Mouse (Mus musculus): Measurements from ENCODE around the gene Gm49396. TPM values are rescaled to one million over a fixed set of nuclear protein-coding genes. Genes with fewer than 3 reads are reported as not detected.
A peak's percentile ranks its signal among the peaks of the same experiment; 100 is the strongest.

Gm49396 gene
- total and polyA plus RNA-seq, 2 experiments from 2014 or later = 6.0 to 7.2 TPM

DNA sequence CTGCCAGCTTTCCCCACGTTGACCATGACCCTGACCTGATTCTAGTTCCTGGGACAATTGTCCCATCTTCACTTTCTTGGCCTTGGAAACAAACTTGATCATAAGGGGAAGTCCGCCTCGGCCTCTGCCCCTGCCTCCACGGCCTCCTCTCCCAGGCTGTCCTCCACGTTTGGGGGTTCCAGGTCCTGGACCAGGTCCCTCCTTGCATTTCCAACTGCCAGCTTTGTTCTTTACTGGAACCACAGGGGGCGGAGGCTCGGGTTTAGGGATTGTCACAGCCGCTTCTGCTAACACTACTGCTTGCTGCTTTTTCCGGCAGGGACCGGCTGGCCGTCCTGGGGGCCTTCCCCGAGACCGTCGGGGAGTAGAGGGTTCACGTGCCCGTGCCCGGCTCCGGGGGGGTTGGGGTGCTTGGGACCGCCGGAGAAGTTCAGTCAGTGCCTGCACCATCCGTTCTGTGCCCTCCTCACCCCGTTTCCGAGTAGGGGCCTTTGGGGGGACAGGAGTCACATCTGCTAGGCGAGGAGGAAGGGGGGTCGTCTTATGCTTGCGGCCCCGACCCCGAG lies 23.4 kb downstream of the Gm49396 start:
- H3K27ac ChIP-seq (ENCODE audit: low read depth, low read length) = no peak overlapping the region
- peaks cover 9% of the 10 kb centered on the region; the same call in 1 of the 2 replicates for H3K4me1 ChIP-seq (ENCODE audit: insufficient read depth, low read length)
- TF ChIP-seq CTCF (IDR thresholded peaks at IDR 0.05) = no peak
- DNase-seq (ENCODE audit: low spot score) = no peak
- H3K4me2 ChIP-seq (ENCODE audit: low read depth, low read length, poor library complexity, severe bottlenecking) = peak overlapping the region; percentile 89; the same call in 1 of the 2 replicates
- no peak for ATAC-seq (ENCODE audit: low FRiP score)
- no peaks in the 10 kb centered on the region for H3K9me3 ChIP-seq (ENCODE audit: low read length)
- H3K9ac ChIP-seq (replicated peaks; ENCODE audit: low read length, poor library complexity, severe bottlenecking) = no peak overlapping the region
- no peaks in the 10 kb centered on the region for H3K27me3 ChIP-seq (ENCODE audit: insufficient read depth, low read length)
- 86% methylated on average over 28 of the region's 28 CpGs for WGBS
- no peak overlapping the region for H3K4me3 ChIP-seq (ENCODE audit: low read depth, low read length)
- peaks cover 44% of the 10 kb centered on the region for H3K36me3 ChIP-seq (ENCODE audit: insufficient read depth, low read length)

DNA sequence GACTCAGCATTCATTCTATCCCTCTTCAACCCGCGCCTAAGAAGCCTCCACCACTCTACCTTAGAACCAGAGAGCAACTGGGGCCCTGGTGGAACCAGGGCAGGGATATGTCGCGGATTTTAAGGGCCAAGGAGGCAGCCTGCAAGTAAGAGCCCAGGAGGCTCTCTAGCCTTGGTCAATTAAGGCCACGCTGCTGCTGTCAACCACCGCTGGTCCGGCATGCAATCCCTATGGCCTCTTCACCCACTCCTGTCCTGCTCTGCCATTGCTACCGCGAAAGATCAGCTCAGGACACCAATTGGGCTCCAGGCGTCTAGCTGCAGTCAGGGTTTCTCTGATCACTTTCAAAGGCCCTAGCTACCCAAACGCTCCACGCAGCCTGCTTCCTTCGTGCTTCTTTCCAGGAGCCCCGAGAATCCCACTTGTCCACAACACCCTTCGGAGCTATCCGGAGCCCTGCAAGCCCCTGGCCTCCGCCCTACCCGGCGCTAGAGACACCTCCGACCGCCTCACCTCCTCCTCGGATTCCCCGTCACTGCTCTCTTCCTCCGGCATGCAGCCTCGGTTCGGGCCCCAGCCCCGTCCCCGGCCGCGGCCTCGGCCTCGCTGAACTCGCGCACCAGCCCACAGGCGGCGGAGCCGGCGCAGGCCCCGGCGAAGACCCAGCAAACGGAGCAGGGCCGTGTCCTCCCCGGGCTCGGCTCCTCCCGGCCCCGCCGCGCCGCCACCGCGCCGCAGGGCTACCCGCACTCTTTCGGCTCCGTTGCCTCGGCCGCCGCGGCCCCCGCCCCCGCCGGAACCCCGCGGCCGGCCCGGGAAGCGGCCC lies 24.9 kb downstream of the Gm49396 start:
- no peak for TF ChIP-seq CTCF (IDR thresholded peaks at IDR 0.05)
- Histone ChIP-seq H3K4me3 (ENCODE audit: low read depth, low read length) (peak overlapping the region; percentile 79), H3K4me2 (ENCODE audit: low read depth, low read length, poor library complexity, severe bottlenecking) (peak overlapping the region; percentile 89), H3K36me3 (ENCODE audit: insufficient read depth, low read length) (peaks cover 29% of the 10 kb centered on the region), H3K9me3 (ENCODE audit: low read length) (no peaks in the 10 kb centered on the region), H3K9ac (replicated peaks; ENCODE audit: low read length, poor library complexity, severe bottlenecking) (peak overlapping the region; percentile 98), H3K27ac (ENCODE audit: low read depth, low read length) (peak overlapping the region; percentile 97), H3K4me1 (ENCODE audit: insufficient read depth, low read length) (peaks cover 9% of the 10 kb centered on the region; the same call in 1 of the 2 replicates), H3K27me3 (ENCODE audit: insufficient read depth, low read length) (no peaks in the 10 kb centered on the region)
- ATAC-seq (ENCODE audit: low FRiP score) = peak; percentile 38
- DNase-seq (ENCODE audit: low spot score) = peak; percentile 13
- WGBS = 1% methylated on average over 49 of the region's 67 CpGs

DNA sequence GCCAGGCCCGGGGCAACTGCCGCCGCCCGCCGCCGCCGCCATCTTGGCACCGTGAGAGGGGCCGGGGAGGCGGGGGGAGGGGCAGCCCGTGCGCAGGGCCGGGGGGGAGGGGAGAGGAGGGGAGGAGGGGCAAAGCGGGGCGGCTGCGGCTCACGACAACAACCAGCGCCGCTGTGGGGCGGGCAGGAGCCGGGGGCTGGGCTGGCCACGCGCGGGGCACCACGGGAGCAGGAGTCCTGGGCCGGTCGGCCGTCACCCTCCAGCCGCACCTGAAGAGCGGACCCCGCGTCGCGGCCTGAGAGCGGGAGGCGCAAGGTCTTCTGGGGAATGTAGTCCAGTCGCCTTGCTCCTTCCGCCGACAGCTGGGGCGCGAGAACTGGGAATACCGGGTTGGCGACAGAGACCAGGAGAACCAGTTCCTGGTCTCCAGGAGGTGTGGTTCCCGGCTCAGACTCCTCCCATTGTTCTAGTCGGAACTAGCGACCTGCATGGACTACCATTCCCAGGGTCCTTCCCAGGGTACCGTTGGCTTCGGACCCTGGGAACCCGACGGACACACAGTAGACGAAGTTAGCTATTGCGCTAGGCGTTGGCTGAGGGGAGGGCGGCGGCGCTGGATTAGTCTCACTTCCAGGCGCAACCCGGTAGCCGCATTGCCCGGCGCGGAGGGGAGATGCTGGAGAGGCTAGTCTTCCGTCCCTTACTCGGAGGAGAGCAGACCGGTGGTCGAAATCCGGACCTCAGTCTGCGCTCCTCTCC lies 25.7 kb downstream of the Gm49396 start, which contains the start of gene Kmt2b:
Gene Kmt2b (minus strand): TSS at position 51 of the 759 bp plus-strand sequence.
- ATAC-seq (ENCODE audit: low FRiP score) = peak; percentile 93
- WGBS = under 1% methylated on average over 45 of the region's 68 CpGs
- Histone ChIP-seq H3K4me3 (ENCODE audit: low read depth, low read length) (peak within 1 kb of the TSS; percentile 79), H3K36me3 (ENCODE audit: insufficient read depth, low read length) (peaks cover 21% of the 10 kb centered on the region), H3K9me3 (ENCODE audit: low read length) (no peaks in the 10 kb centered on the region), H3K4me1 (ENCODE audit: insufficient read depth, low read length) (peaks cover 9% of the 10 kb centered on the region; the same call in 1 of the 2 replicates), H3K27ac (ENCODE audit: low read depth, low read length) (peak within 1 kb of the TSS; percentile 97), H3K27me3 (ENCODE audit: insufficient read depth, low read length) (no peaks in the 10 kb centered on the region), H3K9ac (replicated peaks; ENCODE audit: low read length, poor library complexity, severe bottlenecking) (peak within 1 kb of the TSS; percentile 98), H3K4me2 (ENCODE audit: low read depth, low read length, poor library complexity, severe bottlenecking) (peak within 1 kb of the TSS; percentile 89)
- peak; percentile 98 for DNase-seq (ENCODE audit: low spot score)
- no peak; the same call in 1 of the 2 replicates for TF ChIP-seq CTCF (IDR thresholded peaks at IDR 0.05)

DNA sequence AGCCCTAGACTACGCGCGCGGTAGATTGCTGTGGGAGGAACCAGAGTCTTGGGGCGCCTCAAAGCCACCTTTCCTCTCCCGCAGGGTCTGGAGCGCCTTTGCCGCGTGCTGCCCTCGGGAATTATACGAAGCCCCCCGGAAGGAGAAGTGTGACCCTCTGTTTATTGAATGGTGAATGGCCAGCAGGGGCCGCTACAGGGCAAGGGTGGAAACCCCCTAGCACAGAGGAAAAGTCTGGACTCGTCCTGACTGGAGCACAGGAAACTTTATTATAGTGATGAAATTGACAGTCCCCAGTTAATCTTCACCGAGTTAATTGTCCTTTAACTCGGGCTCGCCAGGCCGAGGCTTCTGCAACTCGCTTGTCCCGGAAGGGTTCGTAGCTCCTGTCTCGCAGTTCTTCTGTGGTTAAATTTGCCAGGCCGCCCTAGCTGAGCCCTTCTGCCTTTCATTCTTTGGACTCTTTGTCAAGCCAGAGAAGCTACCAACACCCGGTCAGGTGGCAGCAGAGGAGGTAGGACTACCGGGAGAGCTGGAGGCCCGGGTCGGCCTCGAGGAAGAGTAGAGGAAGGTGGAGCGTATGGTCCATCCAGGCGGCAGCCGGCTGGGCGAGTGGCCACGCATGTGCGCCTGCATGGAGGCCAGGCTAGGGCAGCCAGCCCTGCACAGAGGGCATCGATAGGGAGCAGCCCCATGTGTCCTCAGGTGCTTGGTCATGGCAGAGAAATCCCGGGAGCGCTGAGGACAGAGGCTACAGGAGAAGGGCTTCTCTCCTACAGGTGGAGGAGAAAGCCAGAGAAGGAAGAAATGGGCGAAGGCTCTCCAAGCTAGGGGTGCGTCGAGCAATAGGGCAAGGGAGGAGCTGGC lies 26.5 kb downstream of the Gm49396 start:
- Histone ChIP-seq H3K4me1 (ENCODE audit: insufficient read depth, low read length) (peaks cover 9% of the 10 kb centered on the region; the same call in 1 of the 2 replicates), H3K36me3 (ENCODE audit: insufficient read depth, low read length) (peaks cover 13% of the 10 kb centered on the region), H3K4me3 (ENCODE audit: low read depth, low read length) (peak overlapping the region; percentile 79), H3K27ac (ENCODE audit: low read depth, low read length) (peak overlapping the region; percentile 97), H3K4me2 (ENCODE audit: low read depth, low read length, poor library complexity, severe bottlenecking) (peak overlapping the region; percentile 89), H3K9me3 (ENCODE audit: low read length) (no peaks in the 10 kb centered on the region), H3K27me3 (ENCODE audit: insufficient read depth, low read length) (no peaks in the 10 kb centered on the region), H3K9ac (replicated peaks; ENCODE audit: low read length, poor library complexity, severe bottlenecking) (peak overlapping the region; percentile 98)
- 30% methylated on average over 39 of the region's 40 CpGs for WGBS
- peak; percentile 90 for TF ChIP-seq CTCF (IDR thresholded peaks at IDR 0.05)
- ATAC-seq (ENCODE audit: low FRiP score) = peak; percentile 62
- DNase-seq (ENCODE audit: low spot score) = peak; percentile 88

All from midbrain, postnatal 0 days (tissue).